Mouse (Mus musculus) stomach, postnatal 0 days (tissue): Measurements from ENCODE around the gene Astn2. TPM values are rescaled to one million over a fixed set of nuclear protein-coding genes. Genes with fewer than 3 reads are reported as not detected.

Experiments used
- ATAC-seq: fragments of 200-750 bp; cut with Nextera tagmentation; 2 replicates; pipeline ENCODE4 v1.8.0; 2017; ENCODE audit not compliant: low FRiP score, low TSS enrichment
- DNase-seq: peaks from one replicate; pipeline ENCODE4 v3.0.0-alpha.2; 2016; ENCODE audit warnings: low spot score
- H3K27ac ChIP-seq: fragments of 300-500 bp; sonication (generic); replicated peaks from 2 replicates; pipeline ENCODE4 v1.5.1; 2014; ENCODE audit warnings: mild to moderate bottlenecking, control low read depth
- H3K27me3 ChIP-seq: fragments of 300-500 bp; sonication (generic); 2 replicates; pipeline ENCODE4 v1.6.1; 2014; ENCODE audit warnings: low read length; ENCODE audit not compliant: control insufficient read depth, insufficient read depth
- H3K36me3 ChIP-seq: fragments of 300-500 bp; sonication (generic); 2 replicates; pipeline ENCODE4 v1.6.1; 2014; ENCODE audit warnings: low read length, mixed read lengths; ENCODE audit not compliant: control insufficient read depth, insufficient read depth
- H3K4me1 ChIP-seq: fragments of 300-500 bp; sonication (generic); replicated peaks from 2 replicates; pipeline ENCODE4 v1.6.1; 2014; ENCODE audit warnings: antibody characterized with exemption; ENCODE audit not compliant: control insufficient read depth, insufficient read depth
- H3K4me2 ChIP-seq: fragments of 300-500 bp; sonication (generic); replicated peaks from 2 replicates; pipeline ENCODE4 v1.6.1; 2014; ENCODE audit warnings: low read depth, mild to moderate bottlenecking, control low read depth, moderate library complexity
- H3K4me3 ChIP-seq: fragments of 300-500 bp; sonication (generic); 2 replicates; pipeline ENCODE4 v1.5.1; 2014; ENCODE audit warnings: low read depth, low read length, control low read depth
- H3K9ac ChIP-seq: fragments of 300-500 bp; sonication (generic); 2 replicates; pipeline ENCODE4 v1.6.1; 2014; ENCODE audit warnings: mild to moderate bottlenecking, low read length, control low read depth, mixed read lengths
- H3K9me3 ChIP-seq: fragments of 300-500 bp; sonication (generic); 2 replicates; pipeline ENCODE4 v1.6.1; 2016; ENCODE audit warnings: low read length; ENCODE audit not compliant: control insufficient read depth
- CTCF ChIP-seq: IDR thresholded peaks from 2 replicates; pipeline ENCODE4 v1.5.1; 2016; ENCODE audit warnings: antibody characterized with exemption, low read depth, mild to moderate bottlenecking, moderate library complexity
- EP300 ChIP-seq: optimal IDR thresholded peaks from 2 replicates; pipeline ENCODE3; 2016; ENCODE audit warnings: antibody characterized with exemption
- WGBS: fragments of 180-500 bp; shearing (Covaris S2); extraction: QIAGEN DNeasy Blood & Tissue Kit; methylation state at CpG from one replicate; pipeline ENCODE4 v1.1.7; 2014; 5-methylcytosine and 5-hydroxymethylcytosine counted together
- polyA plus RNA-seq: library from polyadenylated mRNA; unstranded; fragments of >200 nt; fragmentation: Nextera tagmentation; extraction: Ambion mirVana; gene quantifications from 2 replicates; pipeline ENCODE4 v1.2.1, GENCODE M21; 2015

Astn2 gene
- polyA plus RNA-seq, 1 experiment from 2014 or later, result 0.16 TPM

- Histone ChIP-seq H3K4me2 (no peak overlapping the region), H3K4me3 (no peak overlapping the region), H3K27me3 (no peaks in the 10 kb centered on the region), H3K9me3 (no peaks in the 10 kb centered on the region), H3K9ac (no peak overlapping the region), H3K36me3 (no peaks in the 10 kb centered on the region), H3K4me1 (no peaks in the 10 kb centered on the region), H3K27ac (no peak overlapping the region)
- ATAC-seq (no peak), DNase-seq (no peak)
- no peak for TF ChIP-seq CTCF
- TF ChIP-seq EP300, result no peak
- 69% methylated on average over 2 of the region's 2 CpGs for WGBS
Observed at GRCm38 (mm10) chr4:65545582-65545981, 858.8 kb downstream of the Astn2 start.

DNA sequence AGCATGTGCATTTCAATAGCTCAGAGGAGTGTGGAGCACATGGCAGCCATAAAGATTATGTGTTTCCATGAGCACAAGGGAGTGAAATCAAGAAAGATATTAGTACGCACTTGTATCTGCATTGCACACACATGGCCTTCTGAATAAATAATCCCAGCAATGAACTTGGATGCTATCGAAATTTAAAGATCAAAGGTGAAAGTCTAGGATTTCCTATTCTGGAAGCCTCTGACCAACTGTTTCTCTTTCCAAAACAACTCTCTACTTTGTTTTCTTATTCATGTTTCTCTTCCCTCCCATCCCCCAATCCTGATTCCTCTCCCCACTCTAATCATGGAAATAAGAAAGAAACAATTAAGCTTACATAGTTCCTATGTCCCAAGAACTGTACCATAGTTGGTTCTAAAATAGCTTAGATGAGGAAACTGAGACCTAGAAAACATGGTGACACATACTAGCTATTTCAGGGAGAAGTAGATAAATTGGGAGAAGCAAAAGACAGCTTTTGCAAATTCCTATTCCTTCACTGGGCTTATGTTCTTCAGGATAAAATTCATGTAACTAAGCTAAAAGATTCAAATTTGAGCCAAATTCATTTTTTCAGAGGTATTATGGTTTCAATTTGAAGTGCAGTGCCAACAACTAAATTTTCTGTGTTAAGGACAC lies 872.2 kb downstream of the Astn2 start:
- 79% methylated on average over 2 of the region's 2 CpGs for WGBS
- no peak overlapping the region for H3K4me2 ChIP-seq
- H3K4me1 ChIP-seq, result no peaks in the 10 kb centered on the region
- TF ChIP-seq EP300, result no peak
- no peak for TF ChIP-seq CTCF
- no peak for ATAC-seq
- no peak overlapping the region for H3K9ac ChIP-seq
- no peaks in the 10 kb centered on the region for H3K9me3 ChIP-seq
- H3K36me3 ChIP-seq, result no peaks in the 10 kb centered on the region
- no peak overlapping the region for H3K27ac ChIP-seq
- no peaks in the 10 kb centered on the region for H3K27me3 ChIP-seq
- no peak overlapping the region for H3K4me3 ChIP-seq
- no peak for DNase-seq

DNA sequence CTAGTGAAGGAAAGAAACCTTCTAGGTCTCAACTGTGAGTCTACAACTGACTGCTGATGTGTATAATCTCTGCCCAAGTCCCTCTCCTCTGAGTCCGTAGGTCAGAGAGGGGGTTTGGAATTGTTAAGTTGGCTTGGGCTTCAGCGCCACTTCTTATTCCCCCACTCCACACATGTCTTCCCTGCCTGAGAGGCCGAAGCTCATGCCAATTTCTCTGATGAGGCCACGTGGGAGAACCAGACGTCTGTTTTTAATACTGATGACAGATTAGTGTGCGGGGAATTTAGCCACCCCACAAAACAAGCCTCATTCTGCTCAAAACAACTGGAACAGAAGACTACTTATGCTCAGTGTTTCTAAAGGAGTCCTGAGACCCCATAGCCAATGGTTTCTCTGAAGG lies 872.8 kb downstream of the Astn2 start:
- Histone ChIP-seq H3K4me3 (no peak overlapping the region), H3K9me3 (no peaks in the 10 kb centered on the region), H3K27ac (no peak overlapping the region), H3K36me3 (no peaks in the 10 kb centered on the region), H3K27me3 (no peaks in the 10 kb centered on the region), H3K4me1 (no peaks in the 10 kb centered on the region), H3K4me2 (no peak overlapping the region), H3K9ac (no peak overlapping the region)
- DNase-seq, result no peak
- ATAC-seq, result no peak
- TF ChIP-seq CTCF, result no peak
- no peak for TF ChIP-seq EP300
- WGBS, result 74% methylated on average over 6 of the region's 6 CpGs

GRCm38 (mm10) chr4:65530901-65531300 lies 873.5 kb downstream of the Astn2 start:
- no peak for DNase-seq
- 76% methylated on average over 2 of the region's 2 CpGs for WGBS

DNA sequence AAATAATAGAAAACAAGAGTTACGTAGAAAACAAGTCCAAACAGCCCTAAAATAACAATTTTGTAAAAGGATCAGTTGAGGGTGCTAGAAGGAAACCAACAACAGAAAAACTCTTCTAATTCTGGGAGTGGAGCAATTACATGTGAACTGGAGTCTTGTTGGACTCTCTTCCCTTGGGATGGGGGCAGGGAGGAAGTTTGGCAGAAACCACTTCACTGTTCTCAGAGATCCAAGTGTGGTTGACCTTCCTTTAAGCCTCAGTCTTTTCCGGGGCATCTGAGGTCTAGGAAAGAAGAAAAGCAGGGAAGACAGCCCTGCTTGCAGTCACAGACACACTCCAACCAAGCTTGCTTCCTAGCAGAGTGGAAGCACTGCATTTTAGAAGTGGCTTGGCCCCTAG lies 896.3 kb downstream of the Astn2 start:
- Histone ChIP-seq H3K9ac (no peak overlapping the region), H3K9me3 (no peaks in the 10 kb centered on the region), H3K4me1 (no peaks in the 10 kb centered on the region), H3K27ac (no peak overlapping the region), H3K4me2 (no peak overlapping the region), H3K4me3 (no peak overlapping the region), H3K27me3 (no peaks in the 10 kb centered on the region), H3K36me3 (no peaks in the 10 kb centered on the region)
- DNase-seq (no peak), ATAC-seq (no peak)
- 69% methylated on average over 2 of the region's 2 CpGs for WGBS
- TF ChIP-seq CTCF, result no peak
- no peak for TF ChIP-seq EP300

More at GRCm38 (mm10) chr4:65530901-65531300, 873.5 kb downstream of the Astn2 start:
- Histone ChIP-seq H3K36me3 (no peaks in the 10 kb centered on the region), H3K4me1 (no peaks in the 10 kb centered on the region), H3K9me3 (no peaks in the 10 kb centered on the region), H3K4me2 (no peak overlapping the region), H3K4me3 (no peak overlapping the region), H3K27ac (no peak overlapping the region), H3K9ac (no peak overlapping the region), H3K27me3 (no peaks in the 10 kb centered on the region)
- no peak for TF ChIP-seq EP300
- no peak for TF ChIP-seq CTCF
- ATAC-seq, result no peak

GRCm38 (mm10) chr4:65506870-65507269 lies 897.5 kb downstream of the Astn2 start:
- Histone ChIP-seq H3K27ac (no peak overlapping the region), H3K4me1 (no peaks in the 10 kb centered on the region), H3K4me3 (no peak overlapping the region), H3K4me2 (no peak overlapping the region), H3K36me3 (no peaks in the 10 kb centered on the region), H3K9me3 (no peaks in the 10 kb centered on the region), H3K9ac (no peak overlapping the region), H3K27me3 (no peaks in the 10 kb centered on the region)
- ATAC-seq (no peak), DNase-seq (no peak)
- TF ChIP-seq CTCF (no peak), EP300 (no peak)
